20 mouse cellular contexts compared by ENCODE assay signal in the genomic region with DNA sequence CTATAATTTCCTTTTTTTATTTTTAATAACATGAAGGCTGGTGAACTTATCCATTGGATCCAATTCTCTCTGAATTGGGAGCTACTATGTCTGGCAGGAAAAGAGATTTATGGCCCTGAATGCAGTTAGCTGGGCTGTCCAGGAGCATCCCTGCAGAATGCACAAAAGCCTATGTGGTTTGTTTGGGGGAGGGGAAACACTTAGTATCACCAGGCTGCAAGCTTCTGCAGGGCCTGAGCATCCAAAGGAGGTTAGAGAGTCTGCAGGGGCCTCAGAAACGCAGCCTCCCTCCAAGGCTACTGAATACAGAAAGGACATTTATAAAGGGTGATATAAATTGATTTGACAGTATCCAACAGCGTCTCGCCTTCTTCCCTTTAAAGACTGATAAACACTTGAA. TPM values are rescaled to one million over a fixed set of nuclear protein-coding genes. Genes with fewer than 3 reads are reported as not detected.
DNase-seq lines count a peak whose midpoint lies in the region; ATAC-seq and TF ChIP-seq lines count a peak whose summit lies in the region.
"Had no signal": no experiment of that assay in that cellular context is flagged by ENCODE, and none has a peak within 500 bp of the region (broad histone marks: within the 10 kb centered on the region; RNA-seq: fewer than 3 reads in every experiment).

No protein-coding gene starts in this region.

- H3K27ac ChIP-seq in neural tube, embryonic 11.5 days (ENCODE audit: low read depth, low read length): no peak overlapping the region
- H3K27ac ChIP-seq in hindbrain, embryonic 16.5 days (ENCODE audit: low read depth, low read length): no peak overlapping the region
- peak overlapping the region; percentile 26; the same call in 1 of the 2 replicates for H3K27ac ChIP-seq in midbrain, postnatal 0 days (ENCODE audit: low read depth, low read length)
- H3K27ac ChIP-seq in liver, postnatal 0 days (ENCODE audit: low read depth): no peak overlapping the region
- H3K27ac ChIP-seq: gastrocnemius, adult 2 months; limb, embryonic 15.5 days; stomach, embryonic 15.5 days had no signal

- H3K9me3 ChIP-seq in neural tube, embryonic 11.5 days (ENCODE audit: control insufficient read depth, low read length): no peaks in the 10 kb centered on the region
- no peaks in the 10 kb centered on the region for H3K9me3 ChIP-seq in hindbrain, embryonic 16.5 days (ENCODE audit: control insufficient read depth, low read length)
- H3K9me3 ChIP-seq in midbrain, postnatal 0 days (ENCODE audit: low read length): no peaks in the 10 kb centered on the region
- H3K9me3 ChIP-seq in liver, postnatal 0 days (ENCODE audit: low read length): no peaks in the 10 kb centered on the region
- H3K9me3 ChIP-seq: limb, embryonic 15.5 days; stomach, embryonic 15.5 days had no signal

- H3K27me3 ChIP-seq in neural tube, embryonic 11.5 days (ENCODE audit: control insufficient read depth, insufficient read depth, low read length): no peaks in the 10 kb centered on the region
- H3K27me3 ChIP-seq in hindbrain, embryonic 16.5 days (replicated peaks; ENCODE audit: control insufficient read depth, insufficient read depth, low read length): no peaks in the 10 kb centered on the region
- no peaks in the 10 kb centered on the region for H3K27me3 ChIP-seq in midbrain, postnatal 0 days (ENCODE audit: insufficient read depth, low read length)
- H3K27me3 ChIP-seq in liver, postnatal 0 days (ENCODE audit: insufficient read depth, low read length): no peaks in the 10 kb centered on the region
- H3K27me3 ChIP-seq: limb, embryonic 15.5 days; stomach, embryonic 15.5 days had no signal

- WGBS in neural tube, embryonic 11.5 days: 35% methylated on average over 3 of the region's 3 CpGs
- 37% methylated on average over 3 of the region's 3 CpGs for WGBS in hindbrain, embryonic 16.5 days
- WGBS in midbrain, postnatal 0 days: 27% methylated on average over 3 of the region's 3 CpGs
- 65% methylated on average over 3 of the region's 3 CpGs for WGBS in liver, postnatal 0 days (ENCODE audit: insufficient replicate concordance)

- no peak overlapping the region for H3K4me2 ChIP-seq in neural tube, embryonic 11.5 days (ENCODE audit: low read depth)
- no peak overlapping the region for H3K4me2 ChIP-seq in hindbrain, embryonic 16.5 days (ENCODE audit: low read length)
- no peak overlapping the region for H3K4me2 ChIP-seq in midbrain, postnatal 0 days (ENCODE audit: low read depth, low read length, poor library complexity, severe bottlenecking)
- H3K4me2 ChIP-seq in liver, postnatal 0 days (ENCODE audit: low read depth, low read length): no peak overlapping the region
- H3K4me2 ChIP-seq: limb, embryonic 15.5 days; stomach, embryonic 15.5 days had no signal

- H3K36me3 ChIP-seq in neural tube, embryonic 11.5 days (ENCODE audit: control insufficient read depth, insufficient read depth, low read length): no peaks in the 10 kb centered on the region
- no peaks in the 10 kb centered on the region; the same call in 1 of the 2 replicates for H3K36me3 ChIP-seq in hindbrain, embryonic 16.5 days (ENCODE audit: control insufficient read depth, insufficient read depth, low read length)
- H3K36me3 ChIP-seq in midbrain, postnatal 0 days (ENCODE audit: insufficient read depth, low read length): no peaks in the 10 kb centered on the region
- H3K36me3 ChIP-seq in liver, postnatal 0 days (replicated peaks; ENCODE audit: insufficient read depth, low read length): no peaks in the 10 kb centered on the region
- H3K36me3 ChIP-seq: limb, embryonic 15.5 days; stomach, embryonic 15.5 days had no signal

- peak; percentile 37 for DNase-seq in neural tube, embryonic 11.5 days (ENCODE audit: low spot score)
- no peak for DNase-seq in neural tube, embryonic 10.5 days (ENCODE audit: extremely low spot score, low spot score)
- peak; percentile 41 for DNase-seq in midbrain, postnatal 0 days (ENCODE audit: low spot score)
- no peak for DNase-seq in thymus, postnatal 25 days
- DNase-seq in liver, postnatal 0 days: no peak
- no peak for DNase-seq in kidney, postnatal 36 days
- DNase-seq: adrenal gland, postnatal 25 days; cerebellum, adult 9-10 months; forebrain, postnatal 0 days; gastrocnemius, adult 2 months; kidney, adult 9 months; kidney, postnatal 4 days; lung, postnatal 14 days had no signal

- H3K4me3 ChIP-seq in neural tube, embryonic 11.5 days (ENCODE audit: low read depth, low read length): no peak overlapping the region
- no peak overlapping the region for H3K4me3 ChIP-seq in hindbrain, embryonic 16.5 days (ENCODE audit: low read length)
- H3K4me3 ChIP-seq in midbrain, postnatal 0 days (ENCODE audit: low read depth, low read length): no peak overlapping the region
- H3K4me3 ChIP-seq in liver, postnatal 0 days (ENCODE audit: low read depth, low read length): no peak overlapping the region
- H3K4me3 ChIP-seq: gastrocnemius, adult 2 months; limb, embryonic 15.5 days; stomach, embryonic 15.5 days had no signal

- no peak overlapping the region for H3K9ac ChIP-seq in neural tube, embryonic 11.5 days (ENCODE audit: low read length)
- no peak overlapping the region for H3K9ac ChIP-seq in hindbrain, embryonic 16.5 days (ENCODE audit: low read depth, low read length)
- no peak overlapping the region for H3K9ac ChIP-seq in midbrain, postnatal 0 days (replicated peaks; ENCODE audit: low read length, poor library complexity, severe bottlenecking)
- H3K9ac ChIP-seq in liver, postnatal 0 days (replicated peaks): no peak overlapping the region
- H3K9ac ChIP-seq: forebrain, postnatal 0 days; limb, embryonic 15.5 days; stomach, embryonic 15.5 days had no signal

- TF ChIP-seq EP300 in liver, postnatal 0 days (IDR thresholded peaks at IDR 0.05; ENCODE audit: low read depth): no peak

- H3K4me1 ChIP-seq in neural tube, embryonic 11.5 days (ENCODE audit: control insufficient read depth, insufficient read depth, low read length): peaks cover 16% of the 10 kb centered on the region
- peaks cover 26% of the 10 kb centered on the region for H3K4me1 ChIP-seq in hindbrain, embryonic 16.5 days (ENCODE audit: control insufficient read depth, insufficient read depth, low read depth, low read length)
- H3K4me1 ChIP-seq in midbrain, postnatal 0 days (ENCODE audit: insufficient read depth, low read length): peaks cover 6% of the 10 kb centered on the region; the same call in 1 of the 2 replicates
- H3K4me1 ChIP-seq in liver, postnatal 0 days (ENCODE audit: insufficient read depth): no peaks in the 10 kb centered on the region

- TF ChIP-seq CTCF in midbrain, postnatal 0 days (IDR thresholded peaks at IDR 0.05): no peak
- TF ChIP-seq CTCF in liver, postnatal 0 days (IDR thresholded peaks at IDR 0.05; ENCODE audit: low read depth): no peak

- peak; percentile 69 for ATAC-seq in neural tube, embryonic 11.5 days (ENCODE audit: insufficient read depth, low FRiP score, low TSS enrichment)
- peak; percentile 69 for ATAC-seq in hindbrain, embryonic 16.5 days
- ATAC-seq in midbrain, postnatal 0 days (ENCODE audit: low FRiP score): no peak
- ATAC-seq in liver, postnatal 0 days: no peak
- ATAC-seq: forebrain, postnatal 0 days had no signal

RNA-seq across cellular contexts. Expression of a gene that starts 41.8 kb away (rescaled TPM):
- 45.3 and 47.5 TPM in 2 replicates for polyA plus RNA-seq in neural tube, embryonic 11.5 days (2014; fragmentation: Nextera tagmentation; extraction: Ambion mirVana)
- polyA plus RNA-seq in hindbrain, embryonic 16.5 days (2015; fragmentation: Nextera tagmentation; extraction: Ambion mirVana): 192 and 206 TPM in 2 replicates
- 168 and 199 TPM in 2 replicates for total RNA-seq in midbrain, postnatal 0 days (2014; rRNA removed)
- 135 and 164 TPM in 2 replicates for polyA plus RNA-seq in midbrain, postnatal 0 days (2015; fragmentation: Nextera tagmentation; extraction: Ambion mirVana)
- polyA plus RNA-seq in liver, postnatal 0 days (2015; fragmentation: Nextera tagmentation; extraction: Ambion mirVana): not detected in 2 replicates
- total RNA-seq: gastrocnemius, adult 2 months; granulocyte monocyte progenitor cell, adult 5-6 weeks; monocyte, adult 5-6 weeks had no signal
- polyA plus RNA-seq: spleen, adult 2 months; thymus, postnatal 0 days had no signal

Comparison
In these comparisons a context has a peak if more than half of its experiments do, and no peak if none do; other contexts are left out.
1. DNase-seq: peak in neural tube, embryonic 11.5 days (single experiment) and midbrain, postnatal 0 days (single experiment); none in neural tube, embryonic 10.5 days (single experiment), thymus, postnatal 25 days (single experiment), liver, postnatal 0 days (single experiment) and kidney, postnatal 36 days (0 of 2).
2. ATAC-seq: peak in neural tube, embryonic 11.5 days (single experiment) and hindbrain, embryonic 16.5 days (single experiment); none in midbrain, postnatal 0 days (single experiment) and liver, postnatal 0 days (single experiment).
3. RNA of a gene that starts 41.8 kb away (polyA plus RNA-seq): 192 to 206 TPM in hindbrain, embryonic 16.5 days, 135 to 164 TPM in midbrain, postnatal 0 days and 45.3 to 47.5 TPM in neural tube, embryonic 11.5 days; not detected in liver, postnatal 0 days; every median in the first group is over 10 times any median in the second.